8 mouse cellular contexts compared by ENCODE assay signal in the genomic region with DNA sequence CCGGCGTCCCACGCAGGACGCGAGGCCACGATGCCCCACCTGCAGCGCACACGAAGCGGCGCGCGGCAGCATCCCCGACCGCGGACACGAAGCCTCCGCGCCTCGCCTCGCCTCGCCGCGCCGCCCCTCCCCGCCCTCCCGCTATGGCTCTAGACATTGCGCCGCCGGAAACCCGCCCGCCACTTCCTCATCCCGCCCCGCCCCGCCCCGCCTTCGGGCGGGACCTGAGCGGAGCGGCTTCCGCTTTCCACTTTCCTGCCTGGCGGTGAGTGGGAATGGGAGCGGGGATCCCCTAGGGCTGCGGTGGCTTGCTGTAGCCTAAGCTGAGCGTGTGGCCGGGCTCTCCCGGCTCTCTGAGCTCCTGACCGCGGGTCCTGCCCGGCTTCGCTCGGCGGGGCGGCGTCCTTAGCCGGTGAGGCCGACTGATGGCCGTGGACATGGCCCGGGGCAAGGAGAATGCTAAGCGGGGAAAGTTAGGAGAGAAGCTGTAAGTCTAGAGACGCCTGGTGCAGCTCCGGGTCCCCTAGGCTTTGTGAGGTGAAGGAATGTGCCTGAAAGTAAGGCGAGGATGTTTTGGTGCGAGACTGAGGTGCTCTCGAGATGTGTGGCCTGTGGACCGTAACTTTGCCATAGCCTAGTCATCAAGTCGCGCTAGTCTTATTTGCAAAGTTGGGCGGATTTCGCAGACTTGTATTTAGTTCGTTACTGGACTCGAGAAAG. TPM values are rescaled to one million over a fixed set of nuclear protein-coding genes. Genes with fewer than 3 reads are reported as not detected.
DNase-seq lines count a peak whose midpoint lies in the region; ATAC-seq and TF ChIP-seq lines count a peak whose summit lies in the region.

A gene (plus strand): TSS at position 225 of the 720 bp plus-strand sequence.

- WGBS in hindbrain, embryonic 16.5 days, result under 1% methylated on average over 68 of the region's 71 CpGs

- H3K27ac ChIP-seq in gastrocnemius, adult 2 months, result peak within 1 kb of the TSS; percentile 94
- H3K27ac ChIP-seq in hindbrain, embryonic 16.5 days (ENCODE audit: low read depth, low read length), result peak within 1 kb of the TSS; percentile 94

- peak within 1 kb of the TSS; percentile 88 for H3K9ac ChIP-seq in hindbrain, embryonic 16.5 days (ENCODE audit: low read depth, low read length)

- no peaks in the 10 kb centered on the region for H3K9me3 ChIP-seq in hindbrain, embryonic 16.5 days (ENCODE audit: control insufficient read depth, low read length)

- DNase-seq in gastrocnemius, adult 2 months, result peak; percentile 93
- peak; percentile 82 to 90 for DNase-seq in left cerebral cortex, adult 18-20 months (ENCODE audit: low spot score in 2 of 2)
- peak; percentile 92 to 94 for DNase-seq in lung, postnatal 4 days
- peak; percentile 94 for DNase-seq in retina, postnatal 1 day
- peak; percentile 83 for DNase-seq in urinary bladder, adult 18-20 months (ENCODE audit: low spot score in 2 of 2)

- H3K27me3 ChIP-seq in hindbrain, embryonic 16.5 days (replicated peaks; ENCODE audit: control insufficient read depth, insufficient read depth, low read length), result no peaks in the 10 kb centered on the region

- TF ChIP-seq CTCF in gastrocnemius, adult 2 months (IDR thresholded peaks at IDR 0.05), result no peak

- H3K4me2 ChIP-seq in hindbrain, embryonic 16.5 days (ENCODE audit: low read length), result peak within 1 kb of the TSS; percentile 87

- H3K36me3 ChIP-seq in hindbrain, embryonic 16.5 days (ENCODE audit: control insufficient read depth, insufficient read depth, low read length), result no peaks in the 10 kb centered on the region

- intact Hi-C loops in gastrocnemius, adult 2 months (cut with DNase I), result loop anchor here (2.0 to 5.0 kb wide), 4 partner anchors 108 to 582 kb away; no protein-coding TSS in a partner anchor

- peak; percentile 72 for ATAC-seq in activated CD4-positive, CD25-positive, alpha-beta regulatory T cell, adult 4 months
- peak; percentile 78 for ATAC-seq in common myeloid progenitor, adult 5-6 weeks (replicated peaks; ENCODE audit: low read depth, poor library complexity, severe bottlenecking)
- ATAC-seq in hindbrain, embryonic 16.5 days, result peak; percentile 97

- H3K4me3 ChIP-seq in gastrocnemius, adult 2 months, result peak within 1 kb of the TSS; percentile 99
- peak within 1 kb of the TSS; percentile 70 for H3K4me3 ChIP-seq in hindbrain, embryonic 16.5 days (ENCODE audit: low read length)

- peaks cover 16% of the 10 kb centered on the region for H3K4me1 ChIP-seq in hindbrain, embryonic 16.5 days (ENCODE audit: control insufficient read depth, insufficient read depth, low read depth, low read length)

RNA-seq across cellular contexts. Expression of the gene that starts here (rescaled TPM):
- polyA plus RNA-seq in activated CD4-positive, CD25-positive, alpha-beta regulatory T cell, adult 4 months (2017; shearing (Covaris generic)), result 100 to 1,000 TPM in 1 of 2 experiments, 10 to 100 TPM in 1; 94.4 to 104 TPM
- total RNA-seq in common myeloid progenitor, adult 5-6 weeks (2017), result 99.4 and 131 TPM in 2 replicates
- total RNA-seq in gastrocnemius, adult 2 months (2021), result 10 to 100 TPM; 14.2 to 17.2 TPM
- polyA plus RNA-seq in hindbrain, embryonic 16.5 days (2015; fragmentation: Nextera tagmentation; extraction: Ambion mirVana), result 35.6 and 39.3 TPM in 2 replicates
- 10 to 100 TPM; 40.3 to 43.1 TPM for total RNA-seq in left cerebral cortex, adult 18-20 months (2021)

Comparison
In these comparisons a context has a peak if more than half of its experiments do, and no peak if none do; other contexts are left out.
1. Peak in every context shown above with its lines: DNase-seq, ATAC-seq, H3K4me3 ChIP-seq and H3K27ac ChIP-seq.